Mouse (Mus musculus) thymus, postnatal 0 days (tissue): ENCODE results near the gene Ist1. TPM values are rescaled to one million over a fixed set of nuclear protein-coding genes. Genes with fewer than 3 reads are reported as not detected.

Experiments
- DNase-seq: peaks from one replicate; pipeline ENCODE4 v3.0.0-alpha.2; 2015; ENCODE audit warnings: low spot score
- polyA plus RNA-seq: library from polyadenylated mRNA; unstranded; fragments of >200 nt; fragmentation: Nextera tagmentation; extraction: Ambion mirVana; gene quantifications from 2 replicates; pipeline ENCODE4 v1.2.1, GENCODE M21; 2015

Ist1 gene
- 113 TPM in 2 replicates for polyA plus RNA-seq

DNA sequence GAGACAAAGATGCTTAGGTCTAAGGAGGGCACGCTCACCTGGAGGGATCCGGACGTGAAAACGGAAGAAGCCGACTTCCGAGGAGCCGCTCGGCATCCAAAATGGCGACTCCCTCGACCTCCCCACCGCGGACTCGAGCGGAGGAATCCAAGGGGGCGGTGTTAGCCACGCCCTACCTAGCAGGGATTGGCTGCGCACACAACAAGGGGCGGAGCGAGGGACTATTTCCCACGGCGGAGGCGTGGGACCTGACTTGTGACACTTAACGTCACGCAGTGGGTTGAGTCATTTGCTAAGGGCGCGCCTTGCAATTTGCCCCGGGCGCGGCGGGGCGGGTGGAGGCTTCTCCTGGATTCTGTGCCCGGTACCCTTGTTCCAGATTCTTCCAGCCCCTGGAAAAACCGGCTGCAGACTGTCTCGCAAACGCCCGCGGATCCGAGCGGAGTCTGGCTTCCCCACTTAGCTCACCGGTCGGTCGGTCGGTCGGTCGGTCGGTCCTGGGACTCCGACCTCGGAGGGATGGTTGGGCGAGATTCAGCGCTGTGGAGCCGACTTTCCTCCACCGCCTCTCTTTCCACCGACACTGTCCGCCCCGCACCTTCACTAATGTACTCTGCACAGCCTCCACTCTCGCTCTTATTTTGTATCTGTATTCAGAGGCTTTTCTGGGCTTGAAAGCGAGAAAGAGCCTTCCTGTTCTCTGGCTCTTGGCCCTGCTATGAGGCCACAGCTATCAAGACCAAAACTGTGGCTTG lies at the start of gene Ist1:
Gene Ist1, minus strand, starts transcription at position 115 of the 755 bp plus-strand sequence.
- DNase-seq = peak; percentile 100

DNA sequence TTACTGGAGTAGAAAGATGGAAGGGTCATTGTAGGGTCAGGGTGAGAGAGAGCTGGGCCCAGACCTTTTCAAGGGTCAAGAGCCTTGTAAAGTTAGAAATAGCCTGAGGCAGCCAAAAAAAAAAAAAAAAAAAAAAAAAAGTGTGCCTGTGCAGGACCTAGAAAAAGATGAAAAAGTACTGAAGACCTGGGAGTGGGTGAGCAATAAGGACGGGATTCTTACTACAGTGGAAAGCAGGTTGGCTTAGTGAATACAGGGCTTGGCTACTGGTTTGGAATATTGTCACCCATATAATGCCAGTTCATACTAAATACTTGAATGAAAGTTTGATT lies 45.0 kb upstream of the Ist1 start:
- DNase-seq = no peak

DNA sequence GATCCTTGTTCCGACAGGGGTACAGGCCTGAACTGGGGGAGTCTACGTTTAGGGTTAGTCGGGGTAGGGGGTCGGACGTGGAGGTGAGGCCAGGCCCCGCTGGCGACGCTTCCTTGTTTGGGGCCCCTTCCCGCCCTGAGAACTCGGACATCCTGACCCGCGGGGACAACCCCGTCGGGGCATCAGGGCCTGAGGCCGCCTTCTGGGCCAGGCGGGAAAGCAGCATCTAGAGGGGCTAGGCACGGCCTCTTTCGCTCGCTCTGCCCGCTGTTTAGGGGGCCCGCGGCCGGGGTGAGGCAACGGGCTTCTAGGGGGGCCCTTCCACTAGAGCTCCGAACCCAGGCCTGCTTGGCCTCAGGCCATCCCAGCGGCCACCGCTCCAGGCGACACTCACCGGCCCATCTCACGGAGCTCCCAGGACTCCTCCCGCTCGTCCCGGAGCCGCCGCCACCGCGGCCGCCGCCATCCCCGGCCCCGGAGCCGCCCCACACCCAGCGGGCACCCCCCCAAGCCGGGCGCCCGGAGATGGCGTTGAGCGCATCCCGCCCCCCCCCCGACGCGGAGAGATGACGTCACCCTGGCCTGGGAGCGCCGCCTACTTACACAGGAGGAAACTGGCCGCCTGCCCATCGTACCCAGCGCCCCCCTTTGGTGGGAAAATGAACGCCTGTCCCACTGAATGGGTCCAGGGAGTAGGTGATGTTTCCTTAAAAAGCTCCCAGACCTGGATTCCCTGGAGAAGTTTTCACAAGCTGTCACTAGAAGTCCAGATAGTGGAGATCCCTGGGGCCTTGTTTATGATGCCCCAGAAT lies 44.4 kb upstream of the Ist1 start, which contains the start of gene Atxn1l:
Gene Atxn1l, minus strand, starts transcription at position 503 of the 812 bp plus-strand sequence.
- peak; percentile 89 for DNase-seq

DNA sequence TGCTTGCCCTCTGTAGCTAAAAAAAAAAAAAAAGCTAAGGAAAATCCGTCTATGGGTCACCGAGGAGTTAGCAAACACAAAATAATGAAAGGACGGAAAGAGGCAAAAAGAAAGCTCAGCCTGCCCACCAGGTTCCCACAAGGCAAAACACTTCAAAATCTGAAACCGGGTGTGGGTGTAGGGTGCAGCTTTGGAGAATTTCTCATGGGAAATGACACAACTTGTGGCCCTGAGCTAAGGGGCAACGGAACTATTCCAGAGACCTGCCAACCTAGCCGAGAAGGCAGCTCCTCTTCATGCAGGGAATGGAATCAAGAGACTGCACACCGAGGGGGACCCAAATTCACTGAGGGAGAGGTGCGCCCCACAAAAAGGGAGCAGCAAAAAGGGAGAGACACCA lies 43.8 kb upstream of the Ist1 start:
- no peak for DNase-seq

DNA sequence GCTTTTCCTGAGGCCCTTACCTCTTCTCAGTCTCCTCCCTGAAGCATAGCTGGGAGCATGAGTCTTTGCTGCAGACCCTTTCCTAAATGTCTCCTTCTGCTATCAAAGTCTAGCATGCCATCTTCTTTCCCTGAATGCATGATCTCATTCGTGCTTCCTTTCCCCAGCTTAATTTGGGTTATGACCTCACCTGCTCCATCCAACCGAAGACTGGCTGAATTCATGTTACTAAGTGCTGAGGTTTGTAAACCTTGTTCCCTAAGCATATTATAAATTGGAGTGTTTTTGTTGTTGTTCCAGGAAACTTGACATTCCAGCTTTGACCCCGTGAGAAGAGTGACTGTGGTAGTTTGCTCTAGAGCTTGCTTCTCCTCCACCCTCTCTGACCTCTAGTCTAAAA lies 41.0 kb upstream of the Ist1 start:
- DNase-seq = no peak

DNA sequence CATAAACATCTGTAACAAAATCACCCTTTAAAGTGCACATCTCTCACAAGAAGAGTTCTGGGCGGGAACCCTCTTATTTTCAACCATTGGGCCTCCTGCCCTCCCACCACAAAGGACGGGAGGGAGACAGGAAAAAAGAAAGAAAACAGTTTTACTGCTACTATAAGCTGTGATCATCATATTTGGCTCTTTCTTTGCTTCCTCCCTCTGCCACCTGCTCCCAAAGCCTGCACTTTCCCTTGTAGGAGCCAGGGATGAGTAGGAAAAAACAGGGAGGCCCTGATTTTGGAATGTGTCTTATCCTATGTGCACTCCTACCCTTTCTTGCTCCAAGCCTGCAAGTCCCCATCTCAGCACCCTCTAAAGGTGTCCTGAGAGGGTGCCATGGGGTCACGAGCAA lies 38.0 kb upstream of the Ist1 start:
- DNase-seq = no peak

DNA sequence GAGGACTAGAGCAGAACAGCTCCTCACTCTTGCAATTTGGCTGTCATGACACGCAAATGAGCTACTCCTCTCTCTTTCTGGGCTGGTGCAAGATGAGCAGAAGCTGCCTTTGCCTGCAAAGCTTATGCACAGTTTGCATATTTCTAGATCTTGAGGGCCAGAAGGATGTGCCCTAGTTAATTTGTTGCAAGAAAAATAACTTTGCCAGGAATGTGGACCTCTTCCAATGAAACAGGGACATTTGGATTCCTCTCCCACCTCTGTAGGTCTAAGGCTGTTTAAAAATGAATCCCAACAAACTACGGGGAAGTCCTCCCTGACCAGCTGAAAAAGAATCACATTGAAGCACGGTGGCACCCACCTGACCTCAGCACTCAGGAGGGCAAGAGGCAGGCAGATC lies 32.0 kb upstream of the Ist1 start:
- DNase-seq = no peak

DNA sequence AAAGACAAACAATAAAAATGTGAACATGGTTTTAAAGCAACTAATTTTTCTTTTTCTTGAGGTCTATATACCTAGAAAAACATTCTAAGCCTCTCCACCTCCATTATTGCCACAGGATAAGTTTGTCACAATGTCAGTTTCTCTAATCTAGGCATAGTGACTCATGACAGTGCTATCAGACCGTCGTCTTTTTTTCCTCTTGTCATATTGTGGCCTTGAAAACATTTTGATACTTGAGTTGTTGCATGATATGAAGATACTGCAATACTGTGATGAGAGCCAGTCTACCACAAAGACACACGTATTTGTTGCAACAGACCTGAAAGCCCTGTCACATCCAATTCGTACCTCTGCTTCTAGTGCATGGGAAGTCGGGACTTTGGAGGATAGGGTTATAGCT lies 21.9 kb upstream of the Ist1 start:
- no peak for DNase-seq

DNA sequence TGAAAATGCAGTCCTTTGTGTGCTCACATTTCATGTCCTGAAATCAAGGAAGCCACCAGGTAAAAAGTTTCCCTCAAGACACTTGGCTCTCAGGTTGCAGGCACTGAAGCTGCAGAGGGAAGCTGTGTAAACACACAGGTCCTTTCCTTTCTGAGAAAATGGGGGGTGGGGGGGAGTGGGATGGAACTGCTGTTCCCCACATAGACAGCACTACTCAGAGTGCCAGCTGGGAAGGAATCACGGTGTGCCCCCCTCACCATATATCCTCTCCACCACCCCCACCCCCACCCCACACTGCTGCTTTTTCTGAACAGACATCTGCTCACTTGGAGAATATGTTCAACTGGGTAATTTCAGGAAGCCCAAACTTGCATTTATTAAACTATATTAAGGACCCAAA lies 19.5 kb upstream of the Ist1 start:
- DNase-seq = no peak

DNA sequence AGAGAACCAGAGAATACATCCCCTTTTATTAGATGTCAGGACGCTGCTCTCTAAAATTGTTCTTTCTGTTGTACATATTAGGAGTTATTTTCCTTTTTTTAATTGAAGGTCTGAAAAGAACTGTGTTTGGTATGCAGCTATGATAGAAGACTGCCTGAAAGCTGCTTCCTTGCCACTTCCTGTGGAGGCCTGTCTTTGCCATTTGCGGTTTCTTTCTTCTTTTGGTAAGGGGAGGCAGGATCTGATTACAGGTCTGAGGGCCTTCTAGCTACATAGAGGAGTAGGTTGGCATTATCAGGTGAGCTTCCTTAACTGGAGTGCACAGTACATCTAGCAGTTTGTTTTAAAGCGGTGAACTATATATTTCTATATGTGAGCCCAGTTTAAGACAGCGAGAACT lies 14.9 kb upstream of the Ist1 start:
- DNase-seq = peak; percentile 72

DNA sequence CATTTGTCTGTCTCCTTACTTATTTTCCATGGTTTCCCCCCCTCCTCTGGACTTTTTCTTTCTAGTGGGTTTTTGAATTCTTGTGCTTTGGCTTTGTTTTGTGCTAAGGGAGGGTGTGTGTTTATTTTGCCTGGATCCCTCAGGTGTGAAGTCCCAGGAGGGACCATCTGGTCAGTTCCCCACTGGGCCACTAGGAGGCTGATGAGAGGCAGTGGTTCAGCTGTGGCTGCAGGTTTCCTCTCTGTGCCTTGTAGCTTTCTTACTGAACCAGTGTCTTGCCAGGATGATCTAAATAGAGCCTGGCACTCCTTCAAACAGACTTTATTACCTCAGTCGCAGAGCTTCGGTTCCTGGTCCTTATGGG lies 13.8 kb upstream of the Ist1 start:
- peak; percentile 78 for DNase-seq

DNA sequence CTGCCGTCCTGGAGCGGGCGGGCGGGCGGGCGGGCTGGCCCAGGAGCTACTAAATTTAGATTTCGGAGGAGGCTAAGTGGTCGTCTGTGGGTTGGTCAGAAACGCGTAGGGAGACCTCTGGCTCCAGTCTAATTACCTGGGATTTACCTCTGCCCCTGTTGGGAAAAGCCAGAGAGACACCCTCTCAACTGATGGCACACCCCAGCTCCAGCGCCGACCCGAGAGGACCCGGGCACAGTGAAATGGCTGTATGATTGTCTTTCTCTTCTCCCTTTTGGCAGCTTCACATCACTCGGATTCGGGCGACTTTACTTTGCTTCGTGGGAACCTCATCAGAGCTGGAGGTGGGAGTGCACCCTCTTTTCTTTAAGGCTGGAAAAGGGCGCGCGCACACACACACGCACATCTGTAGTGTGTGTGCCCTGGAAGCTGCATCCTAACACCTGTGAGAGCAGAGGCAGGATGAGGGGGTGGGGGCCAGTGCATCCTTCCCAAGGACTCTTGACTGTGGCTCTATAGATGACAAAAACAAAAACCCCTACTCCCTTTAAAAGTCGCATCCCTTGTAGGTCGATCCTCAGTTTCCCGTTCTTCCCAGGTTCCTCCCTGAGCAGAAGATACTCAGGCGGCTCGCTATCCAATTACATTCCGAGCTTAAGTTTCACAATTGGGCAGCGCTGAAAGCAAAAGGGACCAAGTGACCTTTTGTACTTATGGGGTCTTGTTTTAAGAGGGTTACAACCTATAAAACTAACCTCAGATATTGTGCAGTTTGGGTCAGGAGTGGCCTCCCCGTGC lies 13.2 kb upstream of the Ist1 start:
- peak; percentile 20 for DNase-seq

DNA sequence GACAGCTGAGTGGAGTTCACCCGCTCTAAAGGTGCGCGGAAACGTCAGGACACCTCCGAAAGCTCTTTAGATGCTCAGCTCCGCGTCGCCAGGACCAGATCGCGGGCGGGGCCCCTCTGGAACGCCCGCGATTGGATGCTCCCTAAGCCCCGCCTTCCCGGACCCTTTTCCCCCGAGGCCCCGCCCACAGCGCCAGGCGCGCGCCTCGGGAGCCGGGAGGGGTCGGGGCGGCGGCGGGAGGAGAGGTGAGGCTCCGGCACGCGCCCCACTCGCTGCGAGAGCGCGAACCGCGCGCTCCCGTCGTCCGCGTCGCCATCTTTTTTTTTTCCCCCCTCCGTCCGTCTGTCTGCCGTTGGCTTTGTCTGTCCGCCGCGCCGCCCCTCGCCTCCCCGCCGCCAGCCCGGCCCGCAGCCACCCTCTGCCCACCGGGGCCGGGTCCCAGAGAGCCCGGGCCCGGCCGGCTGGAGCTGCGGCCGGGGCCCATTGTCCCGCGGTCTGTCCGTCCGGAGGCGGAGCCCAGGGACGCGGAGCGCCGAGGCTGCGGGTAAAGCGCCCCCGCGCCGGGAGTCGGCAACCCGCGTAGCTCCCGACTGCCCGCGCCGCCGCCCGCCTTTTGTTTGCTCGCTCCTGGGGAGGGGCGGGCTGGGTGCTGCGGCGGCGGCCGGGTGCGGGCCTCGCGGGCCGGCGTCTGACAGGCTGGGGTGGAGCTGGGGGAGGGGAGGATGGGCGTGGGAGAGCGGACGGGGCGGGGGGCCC lies 12.4 kb upstream of the Ist1 start, which contains the start of gene Zfp821:
Gene Zfp821, plus strand, starts transcription at position 227 of the 756 bp plus-strand sequence.
- peak; percentile 94 for DNase-seq

DNA sequence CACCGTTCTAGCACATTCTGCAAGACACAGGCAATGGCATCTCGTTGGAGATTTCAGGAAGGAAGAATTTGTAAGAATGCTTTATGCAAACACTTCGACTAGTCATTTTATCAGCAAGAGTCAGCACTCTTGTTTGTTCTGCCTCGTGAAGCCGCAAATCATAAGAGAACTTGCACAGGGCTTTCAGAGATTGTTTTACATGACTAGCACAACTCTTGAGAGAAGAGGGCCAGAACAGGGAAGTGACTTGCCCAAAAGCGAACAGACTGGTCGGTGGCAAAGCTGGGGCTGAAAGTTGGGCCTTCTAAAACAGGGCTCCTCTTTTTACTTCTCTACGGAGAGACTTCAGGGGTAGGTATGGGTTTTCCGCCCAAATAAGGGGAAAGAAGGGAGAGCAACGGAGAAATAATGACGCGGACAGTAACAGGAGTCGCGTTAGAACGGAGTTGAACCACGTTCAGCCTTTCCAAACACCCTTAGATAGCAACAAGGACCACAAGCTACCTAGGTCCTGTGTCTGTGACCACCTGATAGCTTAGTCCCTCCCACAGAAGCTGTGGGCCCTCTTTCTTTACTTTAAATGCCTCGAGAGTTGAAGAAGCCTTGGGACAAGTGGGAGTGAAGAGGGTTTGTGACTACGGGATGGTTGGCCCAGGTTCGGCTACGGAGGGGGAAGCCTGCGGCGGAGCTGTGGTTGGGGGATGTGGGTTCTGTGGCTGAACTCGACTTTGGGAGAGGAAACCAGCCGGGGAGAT lies 11.7 kb upstream of the Ist1 start:
- no peak for DNase-seq

DNA sequence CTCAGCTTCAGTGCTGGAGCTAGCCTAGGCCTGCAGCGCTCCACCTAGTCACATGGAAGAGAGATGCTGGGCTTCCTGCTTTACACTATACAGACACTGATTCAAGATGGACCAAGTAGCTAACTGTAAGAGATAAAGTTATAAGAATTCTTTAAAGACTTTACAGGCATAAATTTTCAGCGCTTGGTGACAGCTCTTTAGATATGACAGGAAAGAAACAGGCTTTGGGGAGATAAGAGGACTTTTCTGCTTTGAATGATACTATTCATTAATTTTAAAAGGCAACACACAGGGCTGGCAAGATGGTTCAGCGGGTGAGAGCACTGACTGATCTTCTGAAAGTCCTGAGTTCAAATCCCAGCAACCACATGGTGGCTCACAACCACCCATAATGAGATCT lies 5.4 kb upstream of the Ist1 start:
- no peak for DNase-seq

DNA sequence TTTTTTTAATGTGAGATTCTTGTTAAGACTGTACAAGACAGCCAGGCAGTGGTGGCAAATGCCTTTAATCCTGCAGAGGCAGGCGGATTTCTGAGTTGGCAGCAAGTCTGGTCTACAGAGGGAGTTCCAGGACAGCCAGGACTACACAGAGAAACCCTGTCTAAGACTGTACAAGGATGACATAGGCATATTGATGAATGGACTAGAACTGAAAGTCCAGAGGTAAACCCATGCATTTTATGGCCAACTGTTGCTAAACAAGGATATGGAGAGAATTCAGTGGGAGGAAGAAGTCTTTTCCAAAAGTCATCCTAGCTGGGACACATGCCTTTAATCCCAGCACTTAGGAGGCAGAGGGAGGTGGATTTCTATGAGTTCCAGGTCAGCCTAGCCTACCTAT lies 4.7 kb upstream of the Ist1 start:
- no peak for DNase-seq

DNA sequence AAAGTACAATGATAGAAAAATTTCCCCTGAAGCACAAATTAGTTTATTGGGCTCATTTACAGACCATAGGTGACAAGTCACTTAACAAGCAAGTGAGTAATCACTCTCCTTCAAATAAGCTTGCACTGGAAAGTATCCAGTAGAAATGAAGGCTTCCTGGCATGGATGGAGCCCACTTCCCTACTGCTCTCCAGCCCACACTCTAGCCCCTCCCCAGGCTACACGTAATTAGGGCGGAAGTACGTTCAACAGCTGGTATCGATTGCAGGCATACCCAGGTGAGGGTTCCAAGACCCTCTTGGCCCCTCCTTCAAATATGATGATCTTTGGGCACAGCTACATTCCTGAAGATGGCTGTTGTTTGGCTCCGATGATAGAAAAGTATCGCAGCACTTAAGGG lies 1.1 kb upstream of the Ist1 start:
- DNase-seq = no peak

DNA sequence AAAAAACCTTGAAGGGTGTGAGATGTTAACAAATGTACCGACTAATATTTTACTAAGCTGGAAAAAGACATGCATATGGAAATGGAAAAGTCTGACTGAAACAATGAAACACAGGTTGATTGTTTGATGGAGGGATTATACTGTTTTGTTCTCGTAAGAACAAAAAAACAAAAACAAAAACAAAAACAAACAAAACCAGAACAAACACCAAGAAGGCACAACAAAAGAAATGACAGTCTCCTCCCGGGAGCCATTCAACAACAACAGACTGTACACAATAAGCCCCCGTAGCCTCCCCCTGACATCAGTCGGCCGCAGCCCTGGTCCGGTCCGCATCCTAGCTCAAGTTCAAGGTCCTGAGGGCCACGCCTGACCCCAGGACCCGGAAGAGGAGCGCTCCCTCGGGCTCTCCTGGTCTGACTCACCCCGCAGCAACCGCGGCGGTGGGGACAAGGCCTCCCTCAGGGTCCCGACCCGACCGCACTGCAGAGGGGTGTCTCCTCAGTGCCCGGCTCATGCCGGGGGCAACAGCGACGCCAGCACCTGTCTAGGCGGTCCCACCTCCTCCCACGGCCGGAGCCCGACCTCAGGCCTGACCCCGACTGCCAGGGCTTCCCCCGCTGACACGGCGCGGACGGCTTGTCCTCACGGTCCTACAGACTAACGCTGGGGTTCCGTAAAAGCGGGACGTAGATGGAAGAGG lies 466 bp downstream of the Ist1 start:
- no peak for DNase-seq

DNA sequence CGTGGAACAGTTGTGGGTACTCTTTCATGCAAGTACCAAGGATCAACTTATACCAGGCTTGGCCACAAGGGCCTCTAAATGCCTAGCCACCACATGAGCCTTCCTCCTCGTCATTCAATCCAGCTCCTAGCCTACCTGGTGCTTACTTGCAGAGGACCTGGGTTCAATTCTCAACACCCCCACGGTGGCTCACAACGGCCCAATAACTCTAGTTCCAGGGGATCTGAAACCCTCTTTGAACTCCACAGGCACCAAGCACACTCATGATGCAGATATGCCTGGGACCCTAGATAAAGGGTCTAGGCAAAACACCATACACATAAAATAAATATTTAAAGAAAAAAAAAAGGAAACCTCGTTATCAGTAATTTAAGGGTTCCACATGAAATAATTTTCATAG lies 1.3 kb downstream of the Ist1 start:
- peak; percentile 31 for DNase-seq

DNA sequence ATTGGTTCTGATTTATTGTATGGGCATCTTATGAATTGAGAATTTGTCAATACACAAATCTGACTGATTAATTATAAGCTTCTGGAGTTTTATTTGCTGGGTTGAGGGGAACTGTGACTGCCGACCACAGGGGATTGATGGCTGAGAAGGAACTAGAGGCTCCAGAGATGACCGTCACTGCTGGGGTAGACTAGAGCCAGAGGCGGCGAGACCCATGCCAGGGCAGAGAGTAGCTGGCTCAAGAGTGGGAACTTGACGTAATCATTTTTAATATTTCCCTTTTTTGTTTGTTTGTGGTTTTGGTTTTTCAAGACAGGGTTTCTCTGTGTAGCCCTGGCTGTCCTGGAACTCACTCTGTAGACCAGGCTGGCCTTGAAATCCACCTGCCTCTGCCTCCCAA lies 5.8 kb downstream of the Ist1 start:
- DNase-seq = no peak
